Mouse (Mus musculus): ENCODE measurements around the gene Sptbn4. TPM values are rescaled to one million over a fixed set of nuclear protein-coding genes. Genes with fewer than 3 reads are reported as not detected.

Gene Sptbn4
- polyA plus RNA-seq, 1 experiment from 2014 or later = 2.5 TPM

DNA sequence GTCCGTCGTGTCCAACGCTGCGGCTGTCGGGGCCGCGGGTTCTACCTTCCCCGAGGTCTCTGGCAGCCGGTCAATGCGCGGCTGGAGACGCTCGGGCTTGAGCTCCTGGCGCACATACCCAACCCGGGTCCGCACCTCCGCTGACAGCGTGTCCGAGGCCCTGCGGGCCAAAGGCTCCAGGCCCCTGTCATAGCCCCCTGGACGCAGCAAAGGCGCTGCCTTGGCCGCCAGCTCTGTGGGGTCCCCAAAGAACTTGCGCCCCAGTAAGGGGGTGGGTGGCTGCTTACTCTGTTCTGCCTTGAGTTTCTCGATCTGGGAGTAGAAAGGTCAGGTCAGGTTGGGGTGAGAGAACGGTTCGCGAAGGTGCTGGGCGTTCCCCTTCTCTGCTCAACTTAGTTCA, 83.1 kb downstream of the Sptbn4 start:
- ATAC-seq = no peak
- 3% methylated on average over 29 of the region's 29 CpGs for WGBS
- H3K9ac ChIP-seq (replicated peaks; ENCODE audit: low read depth, low read length) = no peak overlapping the region
- no peak overlapping the region for H3K4me2 ChIP-seq (ENCODE audit: low read length)
- no peak overlapping the region for H3K4me3 ChIP-seq (replicated peaks; ENCODE audit: low read length)
- H3K4me1 ChIP-seq (replicated peaks; ENCODE audit: control insufficient read depth, insufficient read depth, low read length) = peaks cover 7% of the 10 kb centered on the region
- H3K9me3 ChIP-seq (ENCODE audit: control insufficient read depth, low read length) = no peaks in the 10 kb centered on the region
- H3K36me3 ChIP-seq (ENCODE audit: control insufficient read depth, insufficient read depth) = no peaks in the 10 kb centered on the region
- H3K27me3 ChIP-seq (replicated peaks; ENCODE audit: control insufficient read depth, insufficient read depth, low read length) = peaks cover 68% of the 10 kb centered on the region
- no peak overlapping the region for H3K27ac ChIP-seq (ENCODE audit: low read length)

DNA sequence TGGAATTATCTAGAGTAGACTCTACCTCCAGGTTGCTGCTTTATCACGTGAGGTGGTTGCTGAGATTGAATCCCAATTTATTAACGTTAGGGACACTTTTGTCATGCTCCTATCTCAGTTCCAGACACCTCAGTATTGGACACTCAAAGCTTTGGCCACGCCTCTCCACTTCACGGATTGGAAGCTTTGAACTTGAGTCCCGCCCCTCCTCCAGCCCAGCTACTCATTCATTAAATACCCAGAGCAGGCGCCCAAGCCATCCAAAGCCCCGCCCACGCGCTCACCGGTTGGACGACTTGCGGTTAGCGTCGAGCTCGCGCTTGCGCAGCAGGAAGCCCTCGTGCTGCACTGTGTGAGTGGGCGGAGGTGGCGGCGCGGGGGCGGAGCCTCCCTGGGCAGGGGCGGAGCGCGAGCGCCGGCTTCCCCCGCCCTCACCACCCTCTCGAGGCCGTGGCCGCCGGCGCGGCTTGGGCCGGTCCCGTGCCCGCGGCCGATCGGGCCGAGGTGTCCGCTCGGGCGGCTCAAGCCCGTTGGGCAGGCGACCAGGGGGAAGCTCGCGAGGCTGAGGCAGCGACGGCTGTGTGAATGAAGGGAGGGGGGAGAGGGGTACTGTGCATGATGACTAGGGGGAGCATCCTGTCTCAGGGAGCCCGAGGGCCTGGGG, 86.1 kb downstream of the Sptbn4 start:
- under 1% methylated on average over 52 of the region's 52 CpGs for WGBS
- Histone ChIP-seq H3K27ac (ENCODE audit: low read length) (no peak overlapping the region), H3K4me2 (ENCODE audit: low read length) (peak overlapping the region; percentile 53), H3K9ac (replicated peaks; ENCODE audit: low read depth, low read length) (peak overlapping the region; percentile 58), H3K4me1 (replicated peaks; ENCODE audit: control insufficient read depth, insufficient read depth, low read length) (peaks cover 5% of the 10 kb centered on the region), H3K9me3 (ENCODE audit: control insufficient read depth, low read length) (no peaks in the 10 kb centered on the region), H3K36me3 (ENCODE audit: control insufficient read depth, insufficient read depth) (no peaks in the 10 kb centered on the region), H3K4me3 (replicated peaks; ENCODE audit: low read length) (peak overlapping the region; percentile 61), H3K27me3 (replicated peaks; ENCODE audit: control insufficient read depth, insufficient read depth, low read length) (peaks cover 56% of the 10 kb centered on the region)
- ATAC-seq = peak; percentile 96

DNA sequence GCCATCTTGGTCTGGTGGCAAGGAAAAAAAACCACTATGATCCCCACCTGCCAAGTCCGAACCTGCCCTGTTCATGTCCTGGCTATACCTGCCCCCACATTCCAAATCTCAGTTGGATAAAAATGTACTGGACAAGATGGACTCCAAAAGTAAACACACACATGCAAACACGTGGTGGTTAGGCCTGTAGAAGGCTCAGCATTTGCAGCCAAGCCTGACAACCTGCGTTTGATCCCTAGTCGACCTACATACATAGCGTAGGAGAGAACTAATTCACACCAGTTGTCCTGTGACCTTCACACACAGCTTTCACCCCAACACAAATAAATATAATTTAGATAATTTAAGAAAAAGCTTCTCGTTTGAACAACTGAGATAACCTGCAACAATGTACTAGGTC, 86.7 kb downstream of the Sptbn4 start:
- Histone ChIP-seq H3K4me2 (ENCODE audit: low read length) (peak overlapping the region; percentile 53), H3K9ac (replicated peaks; ENCODE audit: low read depth, low read length) (no peak overlapping the region), H3K9me3 (ENCODE audit: control insufficient read depth, low read length) (no peaks in the 10 kb centered on the region), H3K4me1 (replicated peaks; ENCODE audit: control insufficient read depth, insufficient read depth, low read length) (peaks cover 9% of the 10 kb centered on the region), H3K27ac (ENCODE audit: low read length) (no peak overlapping the region), H3K36me3 (ENCODE audit: control insufficient read depth, insufficient read depth) (no peaks in the 10 kb centered on the region), H3K27me3 (replicated peaks; ENCODE audit: control insufficient read depth, insufficient read depth, low read length) (peaks cover 49% of the 10 kb centered on the region), H3K4me3 (replicated peaks; ENCODE audit: low read length) (no peak overlapping the region; the same call in 1 of the 2 replicates)
- 56% methylated on average over 6 of the region's 6 CpGs for whole genome bisulfite sequencing
- no peak for ATAC-seq

DNA sequence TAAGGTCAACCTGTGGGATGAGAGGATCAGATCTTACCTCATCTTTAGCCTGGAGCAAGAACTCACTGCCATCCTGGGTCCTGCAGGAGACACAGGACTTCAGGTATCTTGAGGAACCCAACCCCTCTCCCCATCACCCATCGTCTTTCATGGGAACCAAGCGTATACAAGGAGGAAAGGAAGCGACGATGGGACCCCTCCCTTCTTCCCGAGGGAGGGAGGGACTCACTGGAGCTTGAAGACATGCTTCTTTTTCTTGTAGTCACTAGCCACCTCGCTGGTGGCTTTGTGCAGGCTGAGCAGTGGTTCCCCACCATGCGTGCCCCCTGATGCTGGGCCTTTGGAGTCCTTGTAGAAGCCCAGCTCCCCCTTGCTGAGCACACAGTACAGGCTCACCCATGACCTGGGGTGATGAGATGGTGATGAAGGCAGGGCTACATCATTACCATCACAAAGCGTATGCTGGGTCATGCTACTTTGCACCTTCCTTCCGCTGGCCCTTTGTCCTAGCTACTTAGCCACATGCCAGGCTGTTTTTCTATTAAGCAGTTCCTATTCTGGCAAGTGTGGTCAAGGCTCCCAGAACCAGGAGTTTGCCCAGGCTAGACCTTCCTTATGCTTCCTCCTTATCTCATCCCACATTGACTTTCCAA, 87.7 kb downstream of the Sptbn4 start:
- ATAC-seq = no peak
- WGBS = 85% methylated on average over 9 of the region's 9 CpGs

DNA sequence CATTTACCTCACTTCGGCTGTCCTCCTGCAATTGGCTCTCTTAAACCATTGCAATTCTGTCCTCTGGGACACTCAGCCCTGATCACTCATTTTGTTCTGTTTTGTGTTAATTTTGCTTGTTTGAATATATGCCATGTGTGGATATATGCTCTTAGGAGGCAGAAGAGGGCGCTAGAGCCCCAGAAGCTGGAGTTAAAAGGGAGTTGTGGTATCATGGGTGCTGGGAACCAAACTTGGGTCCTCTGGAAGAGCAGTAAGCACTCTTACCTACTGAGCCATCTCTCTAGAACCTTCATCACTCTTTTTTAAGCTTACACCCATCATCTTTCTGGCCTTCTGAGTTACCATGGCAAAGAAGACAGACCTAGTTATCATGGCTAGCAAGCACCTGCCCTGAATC, 88.3 kb downstream of the Sptbn4 start:
- 62% methylated on average over 2 of the region's 2 CpGs for WGBS
- Histone ChIP-seq H3K4me1 (replicated peaks; ENCODE audit: control insufficient read depth, insufficient read depth, low read length) (peaks cover 15% of the 10 kb centered on the region), H3K9me3 (ENCODE audit: control insufficient read depth, low read length) (no peaks in the 10 kb centered on the region), H3K4me3 (replicated peaks; ENCODE audit: low read length) (no peak overlapping the region), H3K27me3 (replicated peaks; ENCODE audit: control insufficient read depth, insufficient read depth, low read length) (peaks cover 33% of the 10 kb centered on the region), H3K27ac (ENCODE audit: low read length) (no peak overlapping the region), H3K9ac (replicated peaks; ENCODE audit: low read depth, low read length) (no peak overlapping the region), H3K36me3 (ENCODE audit: control insufficient read depth, insufficient read depth) (no peaks in the 10 kb centered on the region), H3K4me2 (ENCODE audit: low read length) (no peak overlapping the region)
- ATAC-seq = no peak

More for the DNA sequence above, 87.7 kb downstream of the Sptbn4 start:
- peaks cover 40% of the 10 kb centered on the region for H3K27me3 ChIP-seq (replicated peaks; ENCODE audit: control insufficient read depth, insufficient read depth, low read length)
- H3K9ac ChIP-seq (replicated peaks; ENCODE audit: low read depth, low read length) = no peak overlapping the region
- no peak overlapping the region for H3K4me2 ChIP-seq (ENCODE audit: low read length)
- H3K4me3 ChIP-seq (replicated peaks; ENCODE audit: low read length) = no peak overlapping the region
- peaks cover 9% of the 10 kb centered on the region for H3K4me1 ChIP-seq (replicated peaks; ENCODE audit: control insufficient read depth, insufficient read depth, low read length)
- no peaks in the 10 kb centered on the region for H3K9me3 ChIP-seq (ENCODE audit: control insufficient read depth, low read length)
- H3K27ac ChIP-seq (ENCODE audit: low read length) = no peak overlapping the region
- no peaks in the 10 kb centered on the region for H3K36me3 ChIP-seq (ENCODE audit: control insufficient read depth, insufficient read depth)

DNA sequence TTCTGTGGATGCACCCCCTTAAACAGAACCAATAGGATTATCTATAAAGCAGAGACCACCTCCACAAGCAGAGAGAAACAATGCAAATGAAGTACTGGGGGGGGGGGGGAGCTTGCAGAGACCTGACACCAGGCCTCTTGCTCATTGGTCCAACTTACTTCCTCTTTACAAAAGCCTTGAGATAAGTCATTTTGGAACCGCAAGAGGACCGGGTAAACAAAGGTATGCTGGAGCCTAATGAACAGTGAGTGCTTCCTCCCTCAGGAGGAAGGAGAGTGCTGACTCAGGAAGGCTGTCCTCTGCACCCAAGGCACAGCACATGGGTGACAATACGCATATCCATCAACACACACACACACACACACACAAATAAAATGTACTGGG, 89.9 kb downstream of the Sptbn4 start:
- 24% methylated on average over 3 of the region's 3 CpGs for WGBS
- H3K4me1 ChIP-seq (replicated peaks; ENCODE audit: control insufficient read depth, insufficient read depth, low read length) = peaks cover 22% of the 10 kb centered on the region
- H3K9me3 ChIP-seq (ENCODE audit: control insufficient read depth, low read length) = no peaks in the 10 kb centered on the region
- H3K4me3 ChIP-seq (replicated peaks; ENCODE audit: low read length) = no peak overlapping the region
- H3K27me3 ChIP-seq (replicated peaks; ENCODE audit: control insufficient read depth, insufficient read depth, low read length) = peaks cover 22% of the 10 kb centered on the region
- no peak for ATAC-seq
- H3K4me2 ChIP-seq (ENCODE audit: low read length) = no peak overlapping the region
- no peak overlapping the region for H3K9ac ChIP-seq (replicated peaks; ENCODE audit: low read depth, low read length)
- H3K36me3 ChIP-seq (ENCODE audit: control insufficient read depth, insufficient read depth) = no peaks in the 10 kb centered on the region
- H3K27ac ChIP-seq (ENCODE audit: low read length) = no peak overlapping the region

DNA sequence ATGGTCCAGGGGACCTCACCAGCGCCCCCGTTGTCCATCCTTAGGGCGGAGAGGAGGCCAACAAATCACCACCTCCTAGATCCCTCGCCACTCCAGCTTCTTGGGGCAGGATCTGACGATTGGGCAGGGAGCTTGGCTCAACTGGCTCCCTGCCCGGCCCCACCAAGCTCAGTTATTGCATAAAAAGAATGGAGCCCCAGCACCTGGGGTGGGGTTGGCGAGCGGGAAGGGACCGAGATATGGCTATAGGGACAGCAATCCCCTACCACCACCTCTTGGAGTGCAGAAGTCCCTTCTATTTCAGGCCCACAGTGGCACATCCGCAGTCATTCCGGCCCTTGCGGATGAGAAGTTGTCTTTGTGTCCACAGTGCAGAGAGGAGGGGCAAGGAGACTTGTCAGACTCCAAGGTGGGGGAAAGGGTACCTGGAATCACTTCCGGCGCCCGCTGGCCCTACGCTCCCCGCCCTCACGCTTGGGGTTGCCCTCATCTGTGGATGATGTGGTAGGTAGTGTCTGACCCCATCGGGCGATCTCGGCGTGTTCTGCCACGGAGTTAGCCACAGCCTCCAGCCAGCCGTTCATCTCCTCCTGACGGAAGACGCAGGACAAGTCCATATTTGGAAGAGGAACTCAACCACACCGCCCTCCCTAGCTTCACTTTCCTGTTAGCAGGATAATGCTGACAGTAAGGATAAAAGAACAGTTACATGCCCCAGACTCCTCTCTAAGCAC, 90.5 kb downstream of the Sptbn4 start, which contains the start of gene Gm20479:
TSS of gene Gm20479 (minus strand) at position 559 of the 734 bp plus-strand sequence.
- 6% methylated on average over 27 of the region's 27 CpGs for WGBS
- Histone ChIP-seq H3K9ac (replicated peaks; ENCODE audit: low read depth, low read length) (peak within 1 kb of the TSS; percentile 32), H3K4me1 (replicated peaks; ENCODE audit: control insufficient read depth, insufficient read depth, low read length) (peaks cover 22% of the 10 kb centered on the region), H3K9me3 (ENCODE audit: control insufficient read depth, low read length) (no peaks in the 10 kb centered on the region), H3K36me3 (ENCODE audit: control insufficient read depth, insufficient read depth) (no peaks in the 10 kb centered on the region), H3K4me2 (ENCODE audit: low read length) (peak within 1 kb of the TSS; percentile 48), H3K4me3 (replicated peaks; ENCODE audit: low read length) (peak within 1 kb of the TSS; percentile 68), H3K27me3 (replicated peaks; ENCODE audit: control insufficient read depth, insufficient read depth, low read length) (peaks cover 17% of the 10 kb centered on the region), H3K27ac (ENCODE audit: low read length) (no peak within 1 kb of the TSS)
- ATAC-seq = no peak

DNA sequence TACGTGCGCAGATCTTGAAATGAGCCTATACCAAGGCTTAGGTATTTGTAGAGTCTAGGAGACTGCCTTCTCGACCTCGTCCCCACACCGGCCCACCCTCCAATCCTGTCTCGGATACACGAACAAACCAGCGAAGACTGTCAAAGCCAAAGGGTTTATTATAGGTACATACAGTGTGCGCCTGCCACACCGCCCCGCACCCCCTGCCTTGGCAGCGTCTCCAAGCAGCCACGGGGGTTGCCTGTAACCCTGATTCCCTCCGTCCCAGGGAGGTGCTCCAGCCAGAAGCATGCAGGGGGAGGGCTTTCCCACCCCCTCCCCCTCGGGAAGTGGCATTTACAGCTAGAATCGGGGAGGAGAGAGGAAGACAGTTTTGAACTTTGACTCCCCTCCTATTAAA, 91.2 kb downstream of the Sptbn4 start:
- Histone ChIP-seq H3K4me3 (replicated peaks; ENCODE audit: low read length) (peak overlapping the region; percentile 68), H3K9me3 (ENCODE audit: control insufficient read depth, low read length) (no peaks in the 10 kb centered on the region), H3K4me2 (ENCODE audit: low read length) (peak overlapping the region; percentile 48), H3K27me3 (replicated peaks; ENCODE audit: control insufficient read depth, insufficient read depth, low read length) (peaks cover 17% of the 10 kb centered on the region), H3K27ac (ENCODE audit: low read length) (no peak overlapping the region), H3K4me1 (replicated peaks; ENCODE audit: control insufficient read depth, insufficient read depth, low read length) (peaks cover 22% of the 10 kb centered on the region), H3K9ac (replicated peaks; ENCODE audit: low read depth, low read length) (peak overlapping the region; percentile 32), H3K36me3 (ENCODE audit: control insufficient read depth, insufficient read depth) (no peaks in the 10 kb centered on the region)
- peak; percentile 29 for ATAC-seq
- under 1% methylated on average over 16 of the region's 16 CpGs for WGBS

DNA sequence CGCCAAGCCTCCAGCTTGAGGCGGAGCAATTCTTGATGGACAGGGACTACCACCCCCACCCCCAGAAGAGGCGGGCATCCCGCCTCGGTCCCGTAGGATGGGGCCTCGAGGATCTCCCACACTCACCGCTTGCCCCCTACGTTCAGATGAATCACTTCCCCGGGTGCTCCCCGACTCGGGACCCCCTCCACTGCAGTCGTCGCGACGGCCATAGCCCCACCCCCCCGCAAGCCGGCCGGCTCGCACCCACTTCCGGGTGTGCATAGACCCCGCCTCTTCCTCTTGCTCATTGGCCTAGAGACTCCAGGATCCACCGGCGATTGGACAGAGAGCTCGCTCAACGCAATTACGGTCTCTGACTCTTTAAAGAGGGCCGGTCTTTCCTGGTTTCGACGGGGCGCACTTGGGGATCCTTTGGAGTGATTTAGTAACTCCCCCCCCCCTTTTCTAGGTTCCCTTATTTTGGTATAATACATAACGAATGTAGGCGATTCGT, 91.7 kb downstream of the Sptbn4 start, which contains the start of gene Shkbp1:
TSS of gene Shkbp1 (minus strand) at position 275 of the 496 bp plus-strand sequence.
- Histone ChIP-seq H3K9ac (replicated peaks; ENCODE audit: low read depth, low read length) (peak within 1 kb of the TSS; percentile 74), H3K27ac (ENCODE audit: low read length) (peak within 1 kb of the TSS; percentile 68), H3K36me3 (ENCODE audit: control insufficient read depth, insufficient read depth) (peaks cover 2% of the 10 kb centered on the region; the same call in 1 of the 2 replicates), H3K4me3 (replicated peaks; ENCODE audit: low read length) (peak within 1 kb of the TSS; percentile 68), H3K9me3 (ENCODE audit: control insufficient read depth, low read length) (no peaks in the 10 kb centered on the region), H3K27me3 (replicated peaks; ENCODE audit: control insufficient read depth, insufficient read depth, low read length) (peaks cover 17% of the 10 kb centered on the region), H3K4me1 (replicated peaks; ENCODE audit: control insufficient read depth, insufficient read depth, low read length) (peaks cover 18% of the 10 kb centered on the region), H3K4me2 (ENCODE audit: low read length) (peak within 1 kb of the TSS; percentile 68)
- under 1% methylated on average over 34 of the region's 34 CpGs for WGBS
- ATAC-seq = peak; percentile 95

Measured in forebrain, embryonic 16.5 days (tissue).